Mouse (Mus musculus) thymus, adult 2 months (tissue): Measurements from ENCODE around the gene Tenm4.

Experiments used
- CTCF ChIP-seq: fragments of 200-500 bp; IDR thresholded peaks from 2 replicates; pipeline ENCODE4 v1.5.1; 2012; ENCODE audit warnings: mild to moderate bottlenecking, control low read depth, low read length, moderate library complexity, borderline replicate concordance; ENCODE audit not compliant: control insufficient read depth, poor library complexity, insufficient read depth; ENCODE audit errors: extremely low read depth
- POLR2A ChIP-seq: fragments of 200-500 bp; IDR thresholded peaks from 2 replicates; pipeline ENCODE4 v1.6.1; 2012; ENCODE audit warnings: mild to moderate bottlenecking, low read length, control low read depth, moderate library complexity; ENCODE audit not compliant: control insufficient read depth, poor library complexity, insufficient read depth; ENCODE audit errors: extremely low read depth

DNA sequence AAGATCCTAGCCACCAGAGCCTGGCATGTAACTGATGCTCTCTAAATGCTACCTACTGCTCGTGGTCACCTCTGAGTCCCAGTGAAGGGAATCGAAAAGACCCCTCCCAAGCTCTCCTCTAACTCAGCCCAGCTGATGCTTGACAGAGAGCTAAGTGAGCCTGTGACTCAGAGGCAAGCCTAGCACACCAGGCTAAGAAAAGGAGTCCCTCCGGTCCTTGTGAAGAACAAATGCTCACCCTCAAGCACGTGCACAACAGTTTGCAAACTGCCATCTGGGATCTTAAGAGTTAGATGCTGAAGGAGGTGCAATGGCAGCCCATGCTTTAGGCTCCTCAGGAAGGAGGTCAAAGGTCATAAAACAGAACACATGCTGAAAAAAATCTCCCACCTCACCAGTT, 380.8 kb downstream of the Tenm4 start:
- TF ChIP-seq CTCF (no peak), POLR2A (no peak)
